Mouse (Mus musculus): ENCODE data around the gene Ambn. TPM values are rescaled to one million over a fixed set of nuclear protein-coding genes. Genes with fewer than 3 reads are reported as not detected.

Ambn gene
- polyA plus RNA-seq, 1 experiment from 2014 or later, result not detected

Other genes with a start within 250 kb of the Ambn start
- gene Gm7714, start 187.1 kb upstream of the Ambn start, polyA plus RNA-seq (2015; fragmentation: Nextera tagmentation; extraction: Ambion mirVana), result not detected in 2 replicates
- gene Prol1, start 138.7 kb upstream of the Ambn start, polyA plus RNA-seq (2015; fragmentation: Nextera tagmentation; extraction: Ambion mirVana), result not detected in 2 replicates
- gene Amtn, start 79.9 kb upstream of the Ambn start, polyA plus RNA-seq (2015; fragmentation: Nextera tagmentation; extraction: Ambion mirVana), result not detected in 2 replicates
- gene Enam, start 32.0 kb downstream of the Ambn start, polyA plus RNA-seq (2015; fragmentation: Nextera tagmentation; extraction: Ambion mirVana), result not detected in 2 replicates
- gene Jchain, start 71.9 kb downstream of the Ambn start, polyA plus RNA-seq (2015; fragmentation: Nextera tagmentation; extraction: Ambion mirVana), result 0.19 and 0.24 TPM in 2 replicates
- gene Utp3, start 98.5 kb downstream of the Ambn start, polyA plus RNA-seq (2015; fragmentation: Nextera tagmentation; extraction: Ambion mirVana), result 56.0 and 59.3 TPM in 2 replicates
- 304 and 317 TPM in 2 replicates for gene Rufy3, start 109.0 kb downstream of the Ambn start, polyA plus RNA-seq (2015; fragmentation: Nextera tagmentation; extraction: Ambion mirVana)
- gene Grsf1, start 220.2 kb downstream of the Ambn start, polyA plus RNA-seq (2015; fragmentation: Nextera tagmentation; extraction: Ambion mirVana), result 77.7 and 85.2 TPM in 2 replicates

All from midbrain, embryonic 13.5 days (tissue).